Mouse (Mus musculus) bone marrow, adult 2 months (tissue): Measurements from ENCODE around the gene Rbm43. TPM values are rescaled to one million over a fixed set of nuclear protein-coding genes. Genes with fewer than 3 reads are reported as not detected.

Experiments
- H3K27ac ChIP-seq: fragments of 200-500 bp; 2 replicates; pipeline ENCODE4 v1.5.1; 2012; ENCODE audit warnings: low read depth, mild to moderate bottlenecking, control low read depth, inconsistent platforms, low read length; ENCODE audit not compliant: control insufficient read depth, poor library complexity, insufficient read depth
- H3K4me1 ChIP-seq: fragments of 200-500 bp; 2 replicates; pipeline ENCODE4 v1.6.1; 2011; ENCODE audit warnings: low read length; ENCODE audit not compliant: control insufficient read depth, insufficient read depth
- H3K4me3 ChIP-seq: fragments of 200-500 bp; replicated peaks from 2 replicates; pipeline ENCODE3; 2011; ENCODE audit warnings: mild to moderate bottlenecking, low read depth, low read length, control low read depth; ENCODE audit not compliant: control insufficient read depth
- CTCF ChIP-seq: fragments of 200-500 bp; IDR thresholded peaks from 2 replicates; pipeline ENCODE4 v1.5.1; 2011; ENCODE audit warnings: low read length, control low read depth; ENCODE audit not compliant: control insufficient read depth, insufficient read depth
- POLR2A ChIP-seq: fragments of 200-500 bp; IDR thresholded peaks from 2 replicates; pipeline ENCODE4 v1.6.1; 2011; ENCODE audit warnings: low read depth, mild to moderate bottlenecking, control low read depth, low read length, borderline replicate concordance; ENCODE audit not compliant: control insufficient read depth
- WGBS: fragments of 180-500 bp; shearing (Covaris S2); methylation state at CpG from one replicate; pipeline ENCODE4 v1.1.7; 2018; 5-methylcytosine and 5-hydroxymethylcytosine counted together
- polyA plus RNA-seq: library from polyadenylated mRNA; stranded (reverse); fragments of >200 nt; gene quantifications from 2 replicates; pipeline ENCODE4 v1.2.4, GENCODE M21; 2011; ENCODE audit warnings: low replicate concordance; ENCODE audit not compliant: missing spikeins, insufficient read depth, insufficient read length

Gene Rbm43
- polyA plus RNA-seq, 1 experiment, result 26.1 TPM

DNA sequence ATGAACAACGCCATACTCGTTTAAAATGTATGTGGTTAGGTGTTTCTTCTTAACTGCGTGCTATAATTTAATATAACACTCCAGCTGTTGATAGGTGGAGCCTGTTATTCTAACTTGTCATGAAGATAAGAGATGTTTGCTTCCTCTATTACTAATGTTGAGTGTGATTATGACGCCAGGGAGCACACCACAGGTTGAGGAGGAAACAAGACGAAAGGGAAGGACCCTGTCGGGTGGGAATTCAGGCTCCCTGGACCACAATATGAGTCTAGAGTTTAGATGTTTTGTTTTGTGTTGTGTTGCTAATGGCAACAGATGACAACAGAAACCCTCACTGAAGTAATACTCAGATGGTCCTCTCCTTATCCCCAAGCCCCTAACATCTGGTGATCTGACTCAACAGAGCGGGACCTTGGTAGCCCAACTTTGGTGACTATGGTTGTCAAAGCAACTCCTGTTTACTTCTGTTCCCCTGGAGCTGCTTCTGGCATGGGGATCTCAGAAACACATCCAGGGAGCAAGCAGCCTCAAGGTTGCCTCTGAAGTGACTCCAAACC, 18.8 kb upstream of the Rbm43 start:
- Histone ChIP-seq H3K4me3 (no peak overlapping the region), H3K27ac (no peak overlapping the region), H3K4me1 (no peaks in the 10 kb centered on the region)
- TF ChIP-seq CTCF, result no peak
- no peak for TF ChIP-seq POLR2A
- WGBS, result 56% methylated on average over 7 of the region's 7 CpGs

DNA sequence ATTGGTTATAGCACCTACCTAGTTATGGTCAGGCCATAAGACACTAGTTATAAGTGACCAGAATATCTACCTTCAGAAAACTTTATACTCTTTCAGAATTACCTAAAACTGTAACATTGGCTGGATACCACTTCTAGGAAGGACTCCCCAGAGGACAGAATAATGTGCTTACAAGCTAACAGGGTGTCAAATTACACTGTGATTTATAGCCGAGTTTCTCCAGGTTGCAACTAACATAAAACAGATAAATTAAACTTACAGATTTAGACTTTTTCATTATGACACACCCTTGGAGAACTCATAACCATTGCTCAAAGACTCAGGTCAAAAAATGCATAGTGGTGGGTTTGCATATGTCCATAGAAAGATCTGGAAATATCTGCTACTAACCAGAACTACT, 15.9 kb upstream of the Rbm43 start:
- TF ChIP-seq POLR2A (no peak), CTCF (no peak)
- Histone ChIP-seq H3K27ac (no peak overlapping the region), H3K4me3 (no peak overlapping the region), H3K4me1 (no peaks in the 10 kb centered on the region)
- 74% methylated on average over 1 of the region's 1 CpGs for WGBS

DNA sequence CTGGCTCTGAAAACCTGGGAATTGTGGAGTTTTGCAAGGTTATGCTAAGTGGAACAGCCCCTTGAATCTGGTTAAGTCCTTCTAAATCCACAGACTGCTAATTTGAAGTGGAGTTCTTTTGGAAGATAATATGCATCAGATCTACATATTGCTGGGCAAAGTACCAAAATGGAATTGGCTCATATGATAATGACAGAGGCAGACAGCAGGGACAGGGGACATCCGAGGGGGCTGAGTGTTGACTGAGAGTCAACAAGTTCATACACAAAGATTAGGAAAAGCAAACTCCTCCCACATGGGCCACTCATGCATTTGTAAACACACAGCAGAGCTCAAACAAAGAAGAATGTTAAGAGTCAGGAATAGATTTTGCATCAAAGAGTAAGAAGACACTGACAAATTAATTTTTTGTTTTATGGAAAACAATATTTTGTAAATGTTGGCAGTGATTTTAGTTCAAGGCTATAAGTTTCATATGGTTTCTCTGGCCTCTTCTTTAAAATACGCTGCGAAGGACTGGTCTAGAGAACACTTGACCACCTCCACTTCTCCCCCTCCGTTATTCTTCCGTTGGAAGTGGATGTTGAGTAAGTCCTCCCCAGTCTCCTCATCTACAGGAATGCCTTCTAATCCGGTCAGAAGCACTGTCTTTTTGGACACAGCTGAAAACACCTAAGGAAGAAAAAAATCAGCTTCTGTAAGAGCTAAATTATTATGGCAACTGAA, 13.3 kb upstream of the Rbm43 start:
- 86% methylated on average over 6 of the region's 6 CpGs for WGBS
- no peak for TF ChIP-seq CTCF
- no peak for TF ChIP-seq POLR2A
- H3K4me1 ChIP-seq, result no peaks in the 10 kb centered on the region
- no peak overlapping the region for H3K27ac ChIP-seq
- no peak overlapping the region for H3K4me3 ChIP-seq

DNA sequence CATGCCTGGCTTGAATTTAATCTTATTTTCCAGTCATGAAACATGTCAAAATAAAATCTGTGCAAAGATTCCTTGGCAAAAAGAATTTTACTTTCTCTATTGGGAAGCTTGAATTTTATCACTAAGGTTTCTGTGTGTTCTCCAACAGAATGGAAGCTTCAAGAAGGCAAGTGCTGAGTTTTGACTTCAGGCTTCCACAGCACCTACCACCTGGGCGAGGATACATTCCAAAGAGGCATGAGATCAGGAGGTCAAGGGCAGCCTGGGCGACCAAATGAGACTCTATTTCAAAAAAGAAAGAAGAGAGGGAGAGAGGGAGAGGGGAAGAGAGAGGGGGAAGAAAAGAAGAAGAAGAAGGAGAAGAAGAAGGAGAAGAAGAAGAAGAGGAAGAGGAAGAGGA, 10.8 kb upstream of the Rbm43 start:
- TF ChIP-seq CTCF, result no peak
- TF ChIP-seq POLR2A, result no peak
- WGBS, result 73% methylated on average over 2 of the region's 2 CpGs
- no peak overlapping the region for H3K4me3 ChIP-seq
- no peak overlapping the region for H3K27ac ChIP-seq
- no peaks in the 10 kb centered on the region for H3K4me1 ChIP-seq

DNA sequence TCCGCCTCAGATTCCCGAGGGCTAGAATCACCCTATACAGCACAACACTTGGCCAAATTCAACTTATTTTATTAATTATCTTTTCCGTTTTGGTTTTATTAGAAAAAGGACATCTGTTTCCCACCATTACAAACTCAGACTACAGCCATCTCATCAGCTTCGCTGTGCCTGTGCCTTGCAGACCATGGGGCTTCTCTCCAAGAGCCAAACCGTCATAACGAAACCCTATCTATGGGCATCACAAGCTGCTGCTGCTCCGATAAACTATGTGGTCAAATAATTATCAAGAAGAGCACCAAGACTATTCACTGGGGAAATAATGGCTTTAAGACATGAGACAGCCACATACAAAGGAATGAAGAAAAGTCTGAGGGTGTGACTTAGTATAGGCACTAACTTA, 6.9 kb upstream of the Rbm43 start:
- no peak overlapping the region for H3K27ac ChIP-seq

GRCm38 (mm10) chr2:51938750-51939149, 3.8 kb upstream of the Rbm43 start:
- Histone ChIP-seq H3K4me1 (peaks cover 3% of the 10 kb centered on the region), H3K27ac (peak overlapping the region; percentile 62), H3K4me3 (no peak overlapping the region)
- TF ChIP-seq POLR2A (no peak), CTCF (no peak)
- 56% methylated on average over 2 of the region's 3 CpGs for whole genome bisulfite sequencing

More for the DNA sequence above, 6.9 kb upstream of the Rbm43 start:
- 72% methylated on average over 7 of the region's 7 CpGs for WGBS
- TF ChIP-seq POLR2A (no peak), CTCF (no peak)
- Histone ChIP-seq H3K4me1 (peaks cover 2% of the 10 kb centered on the region), H3K4me3 (no peak overlapping the region)

DNA sequence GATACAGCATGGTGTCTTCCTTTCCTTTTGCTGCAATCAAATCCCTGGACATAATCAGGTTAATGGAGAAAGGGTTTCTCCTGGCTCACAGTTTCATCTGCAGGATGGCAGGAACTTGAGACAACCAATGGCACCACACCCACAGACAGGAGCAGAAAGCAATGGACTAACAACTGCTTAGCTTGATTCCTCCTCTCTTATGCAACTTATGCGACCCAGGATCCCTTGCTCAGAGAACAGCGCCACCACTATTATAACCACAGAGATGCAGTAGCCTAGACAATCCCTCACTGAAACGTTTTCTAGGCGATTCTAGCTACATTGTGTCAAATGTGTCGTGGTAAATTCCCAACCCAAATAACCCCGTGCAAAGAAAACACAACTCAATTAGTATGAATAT, 2.0 kb upstream of the Rbm43 start:
- H3K4me1 ChIP-seq, result peaks cover 6% of the 10 kb centered on the region
- no peak overlapping the region for H3K4me3 ChIP-seq
- WGBS, result 61% methylated on average over 6 of the region's 6 CpGs
- H3K27ac ChIP-seq, result no peak overlapping the region
- TF ChIP-seq CTCF, result no peak
- no peak for TF ChIP-seq POLR2A

- H3K27ac ChIP-seq, result no peak overlapping the region
- WGBS, result 65% methylated on average over 3 of the region's 3 CpGs
- no peak overlapping the region for H3K4me3 ChIP-seq
- no peak for TF ChIP-seq CTCF
- TF ChIP-seq POLR2A, result no peak
- H3K4me1 ChIP-seq, result peaks cover 6% of the 10 kb centered on the region
These were observed 1.6 kb upstream of the Rbm43 start for GRCm38 (mm10) chr2:51936585-51936984.

DNA sequence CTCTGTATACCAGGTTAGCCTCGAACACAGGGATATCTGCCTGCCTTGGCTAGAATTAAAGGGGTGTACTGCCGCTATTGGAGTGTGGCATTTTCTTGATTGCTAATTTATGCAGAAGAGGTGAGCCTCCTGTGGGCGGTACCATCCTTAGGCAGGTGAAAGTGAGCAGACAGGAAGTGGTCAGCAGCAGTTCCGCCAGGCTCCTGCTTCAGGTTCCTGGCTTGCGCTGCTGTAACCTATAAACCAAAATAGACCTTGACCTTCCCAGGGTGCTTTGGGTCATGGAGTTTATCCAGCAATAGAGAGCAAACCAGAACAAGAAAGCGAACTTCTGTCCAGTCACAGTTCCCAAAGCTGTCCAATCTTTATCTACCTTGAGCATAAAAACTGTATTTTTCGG, 958 bp upstream of the Rbm43 start:
- no peak overlapping the region for H3K4me3 ChIP-seq
- no peak overlapping the region for H3K27ac ChIP-seq
- H3K4me1 ChIP-seq, result peaks cover 7% of the 10 kb centered on the region
- 63% methylated on average over 7 of the region's 7 CpGs for WGBS
- TF ChIP-seq CTCF (no peak), POLR2A (no peak)
